In the genomic region with DNA sequence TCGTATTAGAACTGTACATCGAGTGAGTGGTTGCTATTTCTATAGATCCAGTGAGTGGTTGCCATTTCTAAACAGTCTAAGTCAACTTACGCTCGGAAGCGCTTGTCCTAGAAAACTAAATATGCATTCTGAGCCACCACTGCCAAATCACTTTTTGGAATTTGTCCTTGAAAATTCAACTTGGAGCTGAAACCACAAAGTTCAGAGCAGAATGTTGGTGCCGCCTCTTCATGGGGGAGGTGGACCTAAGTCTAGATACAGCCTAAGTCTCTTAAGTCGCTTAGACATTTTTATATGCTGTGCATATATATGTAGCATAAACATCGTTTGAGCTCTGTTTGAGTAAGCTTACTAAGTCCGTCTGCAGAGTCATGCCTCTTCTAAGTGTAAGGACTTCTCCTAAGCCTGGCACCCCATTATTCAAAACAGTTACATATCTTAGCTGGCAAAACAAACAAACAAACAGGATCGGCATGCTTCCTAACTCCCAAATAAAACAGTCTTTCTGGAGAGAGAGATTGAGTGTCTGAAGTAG, we compare ENCODE assay signal across 11 mouse cellular contexts. TPM values are rescaled to one million over a fixed set of nuclear protein-coding genes. Genes with fewer than 3 reads are reported as not detected.
A peak's percentile ranks its signal among the peaks of the same experiment; 100 is the strongest.
DNase-seq lines count a peak whose midpoint lies in the region; ATAC-seq and TF ChIP-seq lines count a peak whose summit lies in the region.
"Had no signal": no experiment of that assay in that cellular context is flagged by ENCODE, and none has a peak within 500 bp of the region (broad histone marks: within the 10 kb centered on the region; RNA-seq: fewer than 3 reads in every experiment).

No protein-coding gene starts in this region.

- no peak overlapping the region for H3K27ac ChIP-seq in kidney, adult 2 months (ENCODE audit: insufficient read depth, low read depth, low read length)
- 0 out of 2 replicates have a peak overlapping the region, but pooled peaks have one; percentile 76 for H3K27ac ChIP-seq in hindbrain, embryonic 16.5 days (ENCODE audit: low read depth, low read length)
- H3K27ac ChIP-seq: gastrocnemius, adult 2 months had no signal

- no peak overlapping the region for H3K4me2 ChIP-seq in hindbrain, embryonic 16.5 days (ENCODE audit: low read length)

- H3K9ac ChIP-seq in hindbrain, embryonic 16.5 days (ENCODE audit: low read depth, low read length), result no peak overlapping the region

- H3K36me3 ChIP-seq in kidney, adult 2 months (ENCODE audit: control insufficient read depth, insufficient read depth, low read length), result no peaks in the 10 kb centered on the region
- no peaks in the 10 kb centered on the region for H3K36me3 ChIP-seq in hindbrain, embryonic 16.5 days (ENCODE audit: control insufficient read depth, insufficient read depth, low read length)

- TF ChIP-seq POLR2A in kidney, adult 2 months (IDR thresholded peaks at IDR 0.05; ENCODE audit: low read depth, low read length), result no peak

- no peak overlapping the region for H3K4me3 ChIP-seq in kidney, adult 2 months (ENCODE audit: insufficient read depth, low read depth, low read length)
- H3K4me3 ChIP-seq in hindbrain, embryonic 16.5 days (ENCODE audit: low read length), result no peak overlapping the region
- H3K4me3 ChIP-seq: megakaryocyte, embryonic 14.5 days had no signal

- 70% methylated on average over 10 of the region's 10 CpGs for WGBS in kidney, adult 2 months
- WGBS in hindbrain, embryonic 16.5 days, result 87% methylated on average over 10 of the region's 10 CpGs

- peak; percentile 55 for DNase-seq in kidney, adult 2 months
- no peak for DNase-seq in kidney, postnatal 25 days
- peak; percentile 31 for DNase-seq in right cerebral cortex, postnatal 25 days
- DNase-seq in right cerebral cortex, adult 2 months (ENCODE audit: low spot score in 2 of 2), result no peak
- DNase-seq in urinary bladder, postnatal 36 days (ENCODE audit: low spot score in 2 of 2), result no peak
- no peak for DNase-seq in cerebellum, adult 18-20 months
- DNase-seq in ovary, postnatal 10 days (ENCODE audit: low spot score), result no peak
- DNase-seq: gastrocnemius, adult 2 months; right cerebral cortex, postnatal 14 days had no signal

- H3K9me3 ChIP-seq in hindbrain, embryonic 16.5 days (ENCODE audit: control insufficient read depth, low read length), result no peaks in the 10 kb centered on the region

- TF ChIP-seq CTCF in kidney, adult 2 months (conservative IDR thresholded peaks at IDR 0.05; ENCODE audit: insufficient read depth, insufficient read length, low read depth, low read length), result no peak

- peaks cover 6% of the 10 kb centered on the region for H3K4me1 ChIP-seq in kidney, adult 2 months (ENCODE audit: control insufficient read depth, insufficient read depth, low read length)
- H3K4me1 ChIP-seq in hindbrain, embryonic 16.5 days (ENCODE audit: control insufficient read depth, insufficient read depth, low read depth, low read length), result peaks cover 5% of the 10 kb centered on the region

- ATAC-seq in hindbrain, embryonic 16.5 days, result no peak

- no peaks in the 10 kb centered on the region for H3K27me3 ChIP-seq in kidney, adult 2 months (replicated peaks; ENCODE audit: control insufficient read depth, insufficient read depth, low read length)
- no peaks in the 10 kb centered on the region for H3K27me3 ChIP-seq in hindbrain, embryonic 16.5 days (replicated peaks; ENCODE audit: control insufficient read depth, insufficient read depth, low read length)

RNA-seq across cellular contexts. Expression of a gene that starts 8.0 kb away (rescaled TPM):
- polyA plus RNA-seq in kidney, adult 2 months (2012; rRNA removed), result 0.36 and 0.56 TPM in 2 replicates
- polyA plus RNA-seq in hindbrain, embryonic 16.5 days (2015; fragmentation: Nextera tagmentation; extraction: Ambion mirVana), result 32.3 and 32.5 TPM in 2 replicates

RNA-seq across cellular contexts. Expression of a gene that starts 37.8 kb away (rescaled TPM):
- 32.8 and 38.7 TPM in 2 replicates for polyA plus RNA-seq in kidney, adult 2 months (2012; rRNA removed)
- polyA plus RNA-seq in hindbrain, embryonic 16.5 days (2015; fragmentation: Nextera tagmentation; extraction: Ambion mirVana), result 35.3 and 38.5 TPM in 2 replicates

RNA-seq across cellular contexts. Expression of a gene that starts 38.7 kb away (rescaled TPM):
- 24.5 and 29.5 TPM in 2 replicates for polyA plus RNA-seq in kidney, adult 2 months (2012; rRNA removed)
- 37.1 and 40.1 TPM in 2 replicates for polyA plus RNA-seq in hindbrain, embryonic 16.5 days (2015; fragmentation: Nextera tagmentation; extraction: Ambion mirVana)

Comparison
In these comparisons a context has a peak if more than half of its experiments do, and no peak if none do; other contexts are left out.
1. DNase-seq: peak in kidney, adult 2 months (single experiment) and right cerebral cortex, postnatal 25 days (single experiment); none in kidney, postnatal 25 days (0 of 2), right cerebral cortex, adult 2 months (0 of 2), urinary bladder, postnatal 36 days (0 of 2), cerebellum, adult 18-20 months (0 of 2) and ovary, postnatal 10 days (single experiment).
2. RNA of a gene that starts 8.0 kb away (polyA plus RNA-seq): 32.3 to 32.5 TPM in hindbrain, embryonic 16.5 days; 0.36 to 0.56 TPM in kidney, adult 2 months; every median in the first group is over 10 times any median in the second.